Comparison of ENCODE assay signal across 8 mouse cellular contexts in the genomic region with DNA sequence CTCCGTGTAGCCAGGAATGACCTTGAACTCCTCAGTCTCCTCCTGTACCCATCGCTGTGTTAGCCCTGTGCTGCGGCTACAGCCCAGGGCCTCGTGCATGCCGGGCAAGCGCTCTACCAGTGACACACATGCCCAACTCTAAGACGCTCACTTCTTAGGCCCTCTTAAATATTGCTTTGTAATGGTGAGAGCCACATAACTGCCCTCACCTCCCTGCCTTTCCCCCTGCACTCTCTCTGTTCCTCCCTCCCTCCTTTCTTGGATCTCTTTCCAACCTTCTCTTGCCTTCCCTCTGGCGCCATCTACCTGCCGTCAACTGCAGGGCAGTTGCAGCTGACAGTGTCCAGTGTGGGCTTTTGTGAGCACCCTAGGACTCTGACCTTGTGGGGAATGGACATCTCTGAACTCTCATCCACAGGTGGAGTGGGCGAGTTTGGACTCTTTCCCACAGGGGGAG. TPM values are rescaled to one million over a fixed set of nuclear protein-coding genes. Genes with fewer than 3 reads are reported as not detected.
DNase-seq lines count a peak whose midpoint lies in the region; ATAC-seq lines count a peak whose summit lies in the region.

No protein-coding gene starts in this region.

- no peak overlapping the region for H3K4me3 ChIP-seq in limb, embryonic 10.5 days
- no peak overlapping the region for H3K4me3 ChIP-seq in midbrain, embryonic 12.5 days

- peak overlapping the region; percentile 26; the same call in 1 of the 2 replicates for H3K27ac ChIP-seq in limb, embryonic 10.5 days
- no peak overlapping the region for H3K27ac ChIP-seq in midbrain, embryonic 12.5 days (replicated peaks)

- H3K9ac ChIP-seq in midbrain, embryonic 12.5 days (replicated peaks), result no peak overlapping the region

- DNase-seq in adrenal gland, postnatal 10 days, result peak; percentile 88
- DNase-seq in embryo, embryonic 9.5 days (ENCODE audit: extremely low spot score), result peak; percentile 83
- DNase-seq in heart, adult 18-20 months, result peak; percentile 69 to 86
- peak; percentile 83 for DNase-seq in kidney, adult 18-20 months
- DNase-seq in limb, embryonic 10.5 days (ENCODE audit: low spot score), result peak; percentile 81
- DNase-seq in skeletal muscle tissue, adult 2 months (ENCODE audit: low read depth, low spot score), result peak; percentile 84

- peak; percentile 69 for ATAC-seq in midbrain, embryonic 12.5 days (ENCODE audit: low FRiP score, low read depth)
- no peak for ATAC-seq in inflammation-experienced regulatory T-cells, adult 6 months

- no peaks in the 10 kb centered on the region for H3K9me3 ChIP-seq in limb, embryonic 10.5 days (replicated peaks)
- H3K9me3 ChIP-seq in midbrain, embryonic 12.5 days, result no peaks in the 10 kb centered on the region

- no peaks in the 10 kb centered on the region for H3K36me3 ChIP-seq in limb, embryonic 10.5 days
- no peaks in the 10 kb centered on the region for H3K36me3 ChIP-seq in midbrain, embryonic 12.5 days

- no peaks in the 10 kb centered on the region; the same call in 1 of the 2 replicates for H3K27me3 ChIP-seq in limb, embryonic 10.5 days (ENCODE audit: low read depth, poor library complexity, severe bottlenecking)
- peaks cover 19% of the 10 kb centered on the region for H3K27me3 ChIP-seq in midbrain, embryonic 12.5 days

- H3K4me2 ChIP-seq in midbrain, embryonic 12.5 days (replicated peaks), result no peak overlapping the region

- 27% methylated on average over 10 of the region's 10 CpGs for WGBS in limb, embryonic 10.5 days
- WGBS in midbrain, embryonic 12.5 days, result 31% methylated on average over 10 of the region's 10 CpGs

- peaks cover 28% of the 10 kb centered on the region for H3K4me1 ChIP-seq in limb, embryonic 10.5 days
- H3K4me1 ChIP-seq in midbrain, embryonic 12.5 days, result 0 out of 2 replicates have a peak, but pooled peaks cover 3% of the 10 kb centered on the region

RNA-seq across cellular contexts. Expression of a gene that starts 38.5 kb away (rescaled TPM):
- total RNA-seq in adrenal gland, postnatal 10 days (2021), result under 1 TPM; 0.24 to 0.33 TPM
- total RNA-seq in heart, adult 18-20 months (2021), result under 1 TPM; 0.08 to 0.22 TPM
- 0.06 TPM in 1 of 2 replicates, not detected in the other for polyA plus RNA-seq in limb, embryonic 10.5 days (2016; fragmentation: Nextera tagmentation; extraction: Ambion mirVana)
- polyA plus RNA-seq in midbrain, embryonic 12.5 days (2016; fragmentation: Nextera tagmentation; extraction: Ambion mirVana), result 0.07 TPM in 1 of 2 replicates, not detected in the other
- not detected for polyA plus RNA-seq in inflammation-experienced regulatory T-cells, adult 6 months (2017; shearing (Covaris generic))
